Mouse (Mus musculus) liver, embryonic 11.5 days (tissue): Measurements from ENCODE around the gene Iscu. TPM values are rescaled to one million over a fixed set of nuclear protein-coding genes. Genes with fewer than 3 reads are reported as not detected.

Experiments
- ATAC-seq: fragments of 200-750 bp; cut with Nextera tagmentation; replicated peaks from 2 replicates; pipeline ENCODE4 v1.8.0; 2017; ENCODE audit warnings: moderate number of reproducible peaks, mild to moderate bottlenecking, moderate TSS enrichment, moderate library complexity; ENCODE audit not compliant: low FRiP score
- DNase-seq: peaks from one replicate; pipeline ENCODE4 v3.0.0-alpha.2; 2017; ENCODE audit warnings: low spot score
- H3K27ac ChIP-seq: fragments of 300-500 bp; sonication (generic); 2 replicates; pipeline ENCODE4 v1.5.1; 2014; ENCODE audit warnings: mild to moderate bottlenecking, low read depth, low read length, control low read depth
- H3K27me3 ChIP-seq: fragments of 300-500 bp; sonication (generic); replicated peaks from 2 replicates; pipeline ENCODE4 v1.6.1; 2014; ENCODE audit warnings: low read length, mixed read lengths; ENCODE audit not compliant: control insufficient read depth, insufficient read depth
- H3K36me3 ChIP-seq: fragments of 300-500 bp; sonication (generic); 2 replicates; pipeline ENCODE4 v1.6.1; 2014; ENCODE audit warnings: mild to moderate bottlenecking, low read length, moderate library complexity, mixed read lengths; ENCODE audit not compliant: control insufficient read depth, insufficient read depth
- H3K4me1 ChIP-seq: fragments of 300-500 bp; sonication (generic); replicated peaks from 2 replicates; pipeline ENCODE4 v1.6.1; 2014; ENCODE audit warnings: low read length, mixed read lengths; ENCODE audit not compliant: control insufficient read depth, insufficient read depth
- H3K4me2 ChIP-seq: fragments of 300-500 bp; sonication (generic); 2 replicates; pipeline ENCODE4 v1.6.1; 2014; ENCODE audit warnings: mild to moderate bottlenecking, control low read depth, moderate library complexity
- H3K4me3 ChIP-seq: fragments of 300-500 bp; sonication (generic); 2 replicates; pipeline ENCODE4 v1.5.1; 2014; ENCODE audit warnings: low read depth, low read length, control low read depth
- H3K9ac ChIP-seq: fragments of 300-500 bp; sonication (generic); 2 replicates; pipeline ENCODE4 v1.6.1; 2014; ENCODE audit warnings: low read depth, low read length, control low read depth
- H3K9me3 ChIP-seq: fragments of 300-500 bp; sonication (generic); 2 replicates; pipeline ENCODE4 v1.6.1; 2016; ENCODE audit warnings: low read length, inconsistent platforms, mixed read lengths; ENCODE audit not compliant: control insufficient read depth
- WGBS: fragments of 180-500 bp; shearing (Covaris S2); extraction: QIAGEN DNeasy Blood & Tissue Kit; methylation state at CpG from one replicate; pipeline ENCODE4 v1.1.7; 2014; 5-methylcytosine and 5-hydroxymethylcytosine counted together
- polyA plus RNA-seq: library from polyadenylated mRNA; unstranded; fragments of >200 nt; fragmentation: Nextera tagmentation; extraction: Ambion mirVana; gene quantifications from 2 replicates; pipeline ENCODE4 v1.2.1, GENCODE M21; 2014

The Iscu gene
- polyA plus RNA-seq, 1 experiment from 2014 or later: 117 TPM

DNA sequence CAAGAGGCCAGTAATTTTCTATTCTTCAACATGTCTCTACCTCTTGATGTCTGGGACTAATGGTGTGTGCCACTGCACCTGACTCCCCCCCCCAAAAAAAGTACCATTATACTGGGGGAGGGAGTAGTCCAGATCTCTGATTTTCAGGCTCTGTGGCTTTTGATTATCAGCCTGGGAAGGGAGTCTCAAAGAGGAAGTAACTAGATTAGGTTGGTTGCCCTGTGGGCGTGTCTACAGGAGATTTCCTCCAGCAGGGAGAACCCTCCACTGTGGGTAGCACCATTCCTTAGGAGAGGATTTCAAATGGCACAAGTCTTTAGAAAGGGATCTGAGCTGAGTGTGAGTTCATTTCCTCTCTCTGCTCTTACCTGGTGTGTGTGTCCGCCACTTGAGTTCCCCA lies 40.1 kb downstream of the Iscu start:
- Histone ChIP-seq H3K36me3 (no peaks in the 10 kb centered on the region), H3K27ac (no peak overlapping the region), H3K4me3 (no peak overlapping the region), H3K27me3 (no peaks in the 10 kb centered on the region), H3K9ac (no peak overlapping the region), H3K4me1 (peaks cover 10% of the 10 kb centered on the region), H3K4me2 (no peak overlapping the region), H3K9me3 (no peaks in the 10 kb centered on the region)
- no peak for ATAC-seq
- 69% methylated on average over 2 of the region's 2 CpGs for WGBS
- no peak for DNase-seq

DNA sequence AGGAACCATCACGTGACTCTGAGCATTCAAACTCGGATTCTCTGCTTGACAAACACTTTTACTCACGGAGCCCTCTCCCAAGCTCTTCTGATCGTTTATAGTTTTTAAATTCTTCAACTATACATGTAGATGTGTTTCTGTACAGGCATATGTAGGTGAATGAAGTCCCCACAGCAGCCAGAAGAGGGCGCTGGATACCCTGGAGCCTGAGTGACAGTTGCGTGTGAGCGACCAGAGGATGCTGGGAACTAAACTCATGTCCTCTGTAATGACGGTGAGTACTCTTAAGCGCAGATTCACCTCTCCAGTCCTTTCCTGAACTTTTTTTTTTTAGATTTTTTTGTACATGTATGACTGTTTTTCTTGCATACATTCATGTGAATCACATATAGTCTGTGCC lies 41.1 kb downstream of the Iscu start:
- Histone ChIP-seq H3K4me3 (no peak overlapping the region), H3K27ac (no peak overlapping the region), H3K4me1 (peaks cover 4% of the 10 kb centered on the region), H3K36me3 (no peaks in the 10 kb centered on the region), H3K27me3 (no peaks in the 10 kb centered on the region), H3K4me2 (no peak overlapping the region), H3K9me3 (no peaks in the 10 kb centered on the region), H3K9ac (no peak overlapping the region)
- DNase-seq: no peak
- 20% methylated on average over 9 of the region's 9 CpGs for WGBS
- no peak for ATAC-seq

DNA sequence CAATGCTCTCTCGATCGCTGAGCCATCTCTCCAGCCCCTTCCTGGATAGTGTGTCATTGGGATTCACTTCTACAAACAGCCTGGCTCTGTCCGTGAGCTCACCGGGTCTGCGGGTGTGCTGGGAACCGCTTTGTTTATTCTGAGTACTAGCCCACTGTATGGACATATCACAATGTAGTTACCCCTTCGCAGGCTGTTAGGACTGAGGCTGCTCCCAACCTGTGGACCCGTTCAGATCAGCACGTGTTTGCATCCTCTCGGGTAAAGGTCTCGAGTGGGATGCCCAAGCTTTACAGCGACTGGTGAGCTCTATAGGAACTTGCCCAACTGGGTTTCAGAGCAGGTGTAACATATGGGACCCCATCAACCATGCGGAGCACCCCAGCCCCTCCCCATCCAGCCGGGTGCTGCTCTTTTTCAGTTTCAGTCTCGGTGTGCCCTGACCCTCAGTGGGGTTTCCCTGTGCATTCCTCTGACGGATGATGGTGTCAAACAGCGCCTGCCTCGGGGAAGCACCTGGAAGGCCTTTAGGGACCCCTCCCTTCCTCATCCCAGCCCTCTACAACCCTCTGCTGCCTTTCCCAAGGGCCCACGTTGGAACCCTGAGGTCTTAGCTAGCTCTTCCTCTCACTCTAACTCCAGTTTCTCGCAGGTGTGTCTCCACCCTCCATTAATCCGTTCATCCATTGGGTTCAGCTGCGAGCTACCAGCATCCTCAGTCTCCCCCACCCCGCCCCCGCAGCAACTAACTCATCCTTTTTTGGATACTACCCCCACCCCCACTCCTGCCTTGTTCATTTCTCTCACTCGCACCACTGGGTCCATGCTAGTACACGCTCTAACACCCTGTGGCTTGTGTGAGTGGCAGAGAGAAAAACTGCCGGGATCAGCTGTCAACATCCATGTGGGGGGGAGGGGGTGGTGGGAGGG lies 41.8 kb downstream of the Iscu start:
- Histone ChIP-seq H3K9me3 (no peaks in the 10 kb centered on the region), H3K4me3 (no peak overlapping the region), H3K4me2 (no peak overlapping the region), H3K36me3 (no peaks in the 10 kb centered on the region), H3K9ac (no peak overlapping the region), H3K4me1 (peaks cover 4% of the 10 kb centered on the region), H3K27me3 (no peaks in the 10 kb centered on the region), H3K27ac (no peak overlapping the region)
- WGBS: 37% methylated on average over 27 of the region's 27 CpGs
- DNase-seq (no peak), ATAC-seq (no peak)

DNA sequence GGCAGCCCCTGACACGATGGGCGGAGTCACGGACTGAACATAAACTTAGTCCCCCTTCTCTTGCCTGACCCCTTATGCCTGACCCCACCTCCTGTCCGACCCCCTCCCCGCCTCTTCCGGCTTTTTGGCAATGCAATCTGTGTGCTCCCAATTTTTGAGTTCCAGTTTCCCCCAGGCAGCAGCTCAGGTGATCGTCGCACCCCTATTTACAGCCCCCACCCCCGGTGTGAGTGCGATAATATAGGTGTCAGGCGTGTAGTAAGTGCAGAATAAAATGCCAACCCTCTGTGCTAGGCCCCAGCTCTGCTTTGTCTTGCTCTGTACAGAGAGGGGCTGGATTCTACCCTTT lies 42.5 kb downstream of the Iscu start:
- H3K4me2 ChIP-seq: no peak overlapping the region
- H3K27me3 ChIP-seq: no peaks in the 10 kb centered on the region
- WGBS: 53% methylated on average over 11 of the region's 11 CpGs
- H3K36me3 ChIP-seq: no peaks in the 10 kb centered on the region
- no peak overlapping the region for H3K9ac ChIP-seq
- no peaks in the 10 kb centered on the region for H3K9me3 ChIP-seq
- peaks cover 4% of the 10 kb centered on the region for H3K4me1 ChIP-seq
- ATAC-seq: no peak
- no peak for DNase-seq
- no peak overlapping the region for H3K4me3 ChIP-seq
- H3K27ac ChIP-seq: no peak overlapping the region

DNA sequence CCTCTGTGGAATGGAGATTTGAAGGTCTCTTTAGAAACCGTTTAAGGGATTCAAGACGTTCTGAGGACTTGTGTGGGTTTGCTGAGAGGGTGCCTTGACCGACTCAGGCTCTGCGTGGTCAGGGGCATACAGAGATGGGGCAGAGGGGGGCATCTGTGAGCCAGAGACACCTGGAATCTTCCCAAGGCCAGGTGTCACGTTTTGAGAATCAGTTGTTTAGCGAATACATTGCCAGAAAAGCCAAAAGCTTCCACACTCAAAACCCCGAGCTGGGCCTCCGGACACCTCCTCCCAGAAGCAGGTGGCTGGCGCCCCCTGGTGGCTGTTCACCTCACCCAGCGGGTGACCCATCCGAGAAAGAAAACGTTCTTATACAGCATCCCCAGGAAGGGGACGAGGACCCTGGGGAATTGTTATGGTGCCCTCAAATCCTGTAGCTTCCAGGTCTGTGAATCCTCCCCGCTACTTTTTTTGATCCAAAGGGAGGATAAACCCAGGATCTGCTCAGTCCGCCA lies 43.1 kb downstream of the Iscu start:
- WGBS: 16% methylated on average over 15 of the region's 15 CpGs
- Histone ChIP-seq H3K27me3 (no peaks in the 10 kb centered on the region), H3K27ac (no peak overlapping the region), H3K9ac (no peak overlapping the region), H3K4me2 (no peak overlapping the region), H3K9me3 (no peaks in the 10 kb centered on the region), H3K4me1 (peaks cover 4% of the 10 kb centered on the region), H3K36me3 (no peaks in the 10 kb centered on the region), H3K4me3 (no peak overlapping the region)
- DNase-seq (peak; percentile 83), ATAC-seq (peak; percentile 56)

DNA sequence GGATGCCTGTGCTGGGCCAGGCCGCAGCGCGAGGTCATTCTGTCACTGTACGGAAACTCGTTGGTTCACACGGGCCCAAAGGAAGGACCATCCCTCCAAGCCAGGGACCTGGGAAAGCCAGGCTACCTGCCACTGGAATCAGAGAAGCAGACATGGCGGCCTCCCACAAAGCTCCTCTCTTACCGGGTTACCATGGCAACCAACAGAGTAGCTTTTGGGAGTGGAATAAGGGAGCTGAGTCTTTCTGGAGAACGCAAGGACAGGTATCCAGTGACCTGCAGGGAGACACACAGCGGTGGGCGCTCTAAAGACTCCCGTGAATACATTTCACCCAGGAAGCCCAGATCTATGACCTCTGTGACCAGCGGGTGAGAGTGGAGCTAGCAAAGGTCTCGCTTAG lies 46.0 kb downstream of the Iscu start:
- H3K27ac ChIP-seq: no peak overlapping the region
- DNase-seq: no peak
- H3K4me1 ChIP-seq: peaks cover 4% of the 10 kb centered on the region
- ATAC-seq: no peak
- H3K9me3 ChIP-seq: no peaks in the 10 kb centered on the region
- no peaks in the 10 kb centered on the region for H3K36me3 ChIP-seq
- no peak overlapping the region for H3K4me3 ChIP-seq
- 75% methylated on average over 14 of the region's 14 CpGs for WGBS
- no peak overlapping the region for H3K4me2 ChIP-seq
- no peaks in the 10 kb centered on the region for H3K27me3 ChIP-seq
- H3K9ac ChIP-seq: no peak overlapping the region

DNA sequence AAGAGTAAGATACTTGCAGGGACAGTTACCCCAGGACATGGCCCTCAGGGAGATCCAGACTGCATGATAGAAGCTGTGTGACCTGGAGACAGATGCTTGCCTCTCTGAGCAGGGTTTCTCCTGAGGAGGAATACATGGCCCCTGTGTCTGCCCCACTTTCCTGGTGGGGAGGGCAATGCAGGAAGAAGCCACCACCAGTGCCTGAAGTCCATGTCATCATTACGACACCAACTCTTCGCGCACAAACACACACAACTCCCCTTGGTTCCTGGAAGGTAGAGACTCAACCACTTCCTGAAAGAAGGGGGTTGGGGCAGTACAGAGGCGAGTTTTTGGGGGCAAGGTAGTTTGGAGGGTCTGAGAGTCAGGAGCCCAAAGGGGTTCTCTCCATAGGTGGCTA lies 51.7 kb downstream of the Iscu start:
- no peak overlapping the region for H3K27ac ChIP-seq
- DNase-seq (no peak), ATAC-seq (no peak)
- no peaks in the 10 kb centered on the region for H3K9me3 ChIP-seq
- no peaks in the 10 kb centered on the region for H3K27me3 ChIP-seq
- no peak overlapping the region for H3K9ac ChIP-seq
- no peak overlapping the region for H3K4me3 ChIP-seq
- H3K4me2 ChIP-seq: no peak overlapping the region
- H3K36me3 ChIP-seq: no peaks in the 10 kb centered on the region
- H3K4me1 ChIP-seq: peaks cover 14% of the 10 kb centered on the region
- WGBS: 57% methylated on average over 4 of the region's 4 CpGs

DNA sequence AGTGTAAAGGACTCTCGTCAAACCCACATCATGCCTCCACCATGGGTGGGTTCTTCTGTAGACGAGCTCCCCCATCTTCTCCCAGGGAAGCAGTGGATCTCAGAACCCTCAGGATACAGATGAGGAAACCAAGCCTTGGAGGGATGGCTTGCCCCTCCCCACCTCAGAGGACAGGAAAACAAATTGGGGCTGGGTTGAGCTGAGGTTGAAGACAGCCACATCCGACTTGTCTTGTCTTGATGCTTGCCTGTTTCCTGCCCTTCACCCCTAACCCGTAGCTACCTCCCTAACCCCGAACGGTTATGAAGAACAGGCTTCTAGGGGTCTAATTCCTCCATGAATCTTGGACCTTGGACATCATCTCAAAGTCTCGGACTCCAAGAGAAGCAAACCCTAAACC lies 53.0 kb downstream of the Iscu start:
- WGBS: 53% methylated on average over 7 of the region's 7 CpGs
- Histone ChIP-seq H3K9me3 (no peaks in the 10 kb centered on the region), H3K4me3 (no peak overlapping the region), H3K36me3 (no peaks in the 10 kb centered on the region), H3K4me2 (no peak overlapping the region), H3K27me3 (no peaks in the 10 kb centered on the region), H3K27ac (no peak overlapping the region), H3K9ac (no peak overlapping the region), H3K4me1 (peaks cover 18% of the 10 kb centered on the region)
- no peak for ATAC-seq
- no peak for DNase-seq

DNA sequence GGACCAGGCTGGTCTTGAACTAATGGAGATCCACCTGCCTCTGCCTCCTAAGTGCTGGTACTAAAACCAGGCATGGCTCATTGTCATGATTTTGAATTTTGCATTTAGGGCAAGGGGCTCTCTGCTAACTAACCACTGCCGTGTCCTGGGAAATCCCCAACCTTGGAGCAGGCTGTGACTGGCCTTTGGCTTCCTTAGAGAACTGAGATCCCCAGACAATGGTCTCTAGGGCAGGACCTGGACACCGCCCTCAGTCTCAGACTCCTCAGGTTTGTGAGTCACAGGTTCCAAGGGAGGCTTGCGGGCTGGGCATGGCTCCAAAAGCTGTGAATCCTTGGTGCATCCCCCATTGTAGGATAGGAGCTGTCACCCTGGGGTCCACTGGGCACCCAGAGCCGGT lies 54.1 kb downstream of the Iscu start:
- no peak overlapping the region for H3K4me2 ChIP-seq
- H3K9ac ChIP-seq: no peak overlapping the region
- no peak overlapping the region for H3K4me3 ChIP-seq
- H3K36me3 ChIP-seq: no peaks in the 10 kb centered on the region
- no peak overlapping the region for H3K27ac ChIP-seq
- peaks cover 21% of the 10 kb centered on the region for H3K4me1 ChIP-seq
- DNase-seq (no peak), ATAC-seq (no peak)
- 84% methylated on average over 4 of the region's 4 CpGs for WGBS
- no peaks in the 10 kb centered on the region for H3K27me3 ChIP-seq
- no peaks in the 10 kb centered on the region for H3K9me3 ChIP-seq
